Mouse (Mus musculus) heart, embryonic 10.5 days (tissue): ENCODE data around the gene Dpp6. TPM values are rescaled to one million over a fixed set of nuclear protein-coding genes. Genes with fewer than 3 reads are reported as not detected.

Source experiments
- DNase-seq: peaks from one replicate; pipeline ENCODE4 v3.0.0-alpha.2; 2017; ENCODE audit warnings: low spot score
- H3K27ac ChIP-seq: fragments of 300-500 bp; sonication (generic); 2 replicates; pipeline ENCODE4 v1.5.1; 2016; ENCODE audit warnings: mild to moderate bottlenecking
- H3K27me3 ChIP-seq: fragments of 300-500 bp; sonication (generic); 2 replicates; pipeline ENCODE4 v1.6.1; 2016; ENCODE audit warnings: mild to moderate bottlenecking; ENCODE audit not compliant: poor library complexity, insufficient read depth, severe bottlenecking
- H3K36me3 ChIP-seq: fragments of 300-500 bp; sonication (generic); 2 replicates; pipeline ENCODE4 v1.6.1; 2016; ENCODE audit warnings: mild to moderate bottlenecking, moderate library complexity
- H3K4me1 ChIP-seq: fragments of 300-500 bp; sonication (generic); 2 replicates; pipeline ENCODE4 v1.6.1; 2016; ENCODE audit warnings: mild to moderate bottlenecking
- H3K4me3 ChIP-seq: fragments of 300-500 bp; sonication (generic); 2 replicates; pipeline ENCODE4 v1.5.1; 2016; ENCODE audit warnings: mild to moderate bottlenecking, moderate library complexity
- H3K9me3 ChIP-seq: fragments of 300-500 bp; sonication (generic); 2 replicates; pipeline ENCODE4 v1.6.1; 2016; ENCODE audit warnings: mild to moderate bottlenecking, moderate library complexity
- WGBS: fragments of 180-500 bp; shearing (Covaris S2); methylation state at CpG from one replicate; pipeline ENCODE4 v1.1.7; 2016; 5-methylcytosine and 5-hydroxymethylcytosine counted together
- polyA plus RNA-seq: library from polyadenylated mRNA; unstranded; fragments of >200 nt; fragmentation: Nextera tagmentation; extraction: Ambion mirVana; gene quantifications from 2 replicates; pipeline ENCODE4 v1.2.1, GENCODE M21; 2016

Dpp6 gene
- polyA plus RNA-seq, 1 experiment from 2014 or later, result 0.92 TPM

GRCm38 (mm10) chr5:26908612-26909011 lies 91.6 kb downstream of the Dpp6 start:
- H3K4me1 ChIP-seq, result peaks cover 22% of the 10 kb centered on the region
- H3K9me3 ChIP-seq, result no peaks in the 10 kb centered on the region
- H3K4me3 ChIP-seq, result no peak overlapping the region
- no peaks in the 10 kb centered on the region; the same call in 1 of the 2 replicates for H3K27me3 ChIP-seq
- H3K27ac ChIP-seq, result no peak overlapping the region
- DNase-seq, result peak; percentile 67
- 52% methylated on average over 4 of the region's 4 CpGs for WGBS
- H3K36me3 ChIP-seq, result no peaks in the 10 kb centered on the region

DNA sequence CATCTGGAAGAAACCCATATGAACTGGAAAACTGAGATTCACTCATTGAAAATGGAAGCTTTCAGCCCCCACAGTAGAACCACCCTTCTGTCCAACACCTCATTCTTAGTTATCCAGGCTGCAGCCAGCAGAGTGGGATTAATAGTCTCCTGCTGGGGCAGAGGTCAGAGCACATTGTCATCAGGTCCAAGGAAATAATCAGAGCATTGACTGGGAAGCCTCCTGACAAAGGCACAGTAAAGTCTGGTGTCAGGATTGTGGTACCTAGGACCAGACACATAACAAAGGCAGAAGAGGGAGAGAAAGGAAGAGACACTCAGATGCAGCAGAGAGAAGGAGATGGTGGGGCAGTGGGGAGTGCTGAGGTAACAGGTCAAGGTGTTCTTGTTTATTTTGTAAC lies 93.3 kb downstream of the Dpp6 start:
- H3K27me3 ChIP-seq, result no peaks in the 10 kb centered on the region; the same call in 1 of the 2 replicates
- no peak overlapping the region for H3K4me3 ChIP-seq
- H3K4me1 ChIP-seq, result peaks cover 6% of the 10 kb centered on the region; the same call in 1 of the 2 replicates
- DNase-seq, result no peak
- no peaks in the 10 kb centered on the region for H3K36me3 ChIP-seq
- no peaks in the 10 kb centered on the region for H3K9me3 ChIP-seq
- no peak overlapping the region for H3K27ac ChIP-seq

DNA sequence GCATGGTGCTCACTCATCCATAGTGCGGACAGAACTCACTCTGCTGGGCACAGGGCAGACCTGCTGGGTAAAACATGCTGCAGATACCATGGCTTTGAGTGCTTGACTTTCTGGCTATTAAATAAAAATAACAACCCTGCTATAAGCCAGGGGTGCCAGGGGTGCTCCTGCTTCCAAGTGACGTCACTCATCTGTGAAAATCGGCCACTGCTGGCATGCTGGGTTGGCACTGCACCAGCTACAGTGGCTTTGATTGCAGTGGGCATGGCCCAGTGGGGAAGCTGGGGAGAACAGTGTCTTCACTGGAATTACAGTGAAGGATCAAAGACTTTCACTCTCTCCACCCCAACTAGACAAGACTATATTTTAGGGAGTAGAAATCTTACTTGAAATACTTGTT lies 95.0 kb downstream of the Dpp6 start:
- no peak for DNase-seq
- Histone ChIP-seq H3K27ac (no peak overlapping the region), H3K27me3 (no peaks in the 10 kb centered on the region), H3K4me3 (no peak overlapping the region), H3K36me3 (no peaks in the 10 kb centered on the region), H3K9me3 (no peaks in the 10 kb centered on the region), H3K4me1 (no peaks in the 10 kb centered on the region)
- 80% methylated on average over 3 of the region's 3 CpGs for WGBS

DNA sequence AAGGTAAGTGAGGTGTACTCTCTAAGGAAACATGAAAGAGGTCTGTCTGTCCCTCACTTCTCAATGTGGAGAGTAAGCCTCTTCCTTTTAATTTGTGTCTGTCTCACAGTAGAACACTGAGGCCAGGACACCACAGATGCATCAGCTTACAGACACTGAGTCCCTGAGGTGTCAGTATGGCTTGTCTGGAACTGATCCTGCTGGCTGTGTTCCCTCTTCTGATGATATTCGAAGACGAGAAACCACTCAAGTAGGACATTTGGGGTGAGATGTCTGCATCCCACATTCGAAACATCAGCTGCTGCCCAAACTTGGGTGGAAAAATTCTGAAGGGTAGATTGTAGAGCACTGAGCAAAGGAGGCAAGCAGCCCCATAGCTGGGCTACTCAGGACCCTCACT lies 101.8 kb downstream of the Dpp6 start:
- H3K27ac ChIP-seq, result no peak overlapping the region
- no peaks in the 10 kb centered on the region for H3K9me3 ChIP-seq
- DNase-seq, result no peak
- 79% methylated on average over 3 of the region's 3 CpGs for WGBS
- H3K36me3 ChIP-seq, result no peaks in the 10 kb centered on the region
- H3K4me3 ChIP-seq, result no peak overlapping the region
- H3K4me1 ChIP-seq, result no peaks in the 10 kb centered on the region
- H3K27me3 ChIP-seq, result no peaks in the 10 kb centered on the region

GRCm38 (mm10) chr5:26924552-26924951 lies 107.5 kb downstream of the Dpp6 start:
- WGBS, result 80% methylated on average over 5 of the region's 5 CpGs
- Histone ChIP-seq H3K9me3 (no peaks in the 10 kb centered on the region), H3K4me3 (no peak overlapping the region), H3K36me3 (no peaks in the 10 kb centered on the region), H3K27ac (no peak overlapping the region), H3K27me3 (no peaks in the 10 kb centered on the region), H3K4me1 (no peaks in the 10 kb centered on the region)
- no peak for DNase-seq

- no peak for DNase-seq
- Histone ChIP-seq H3K36me3 (no peaks in the 10 kb centered on the region), H3K4me3 (no peak overlapping the region), H3K27ac (no peak overlapping the region), H3K27me3 (no peaks in the 10 kb centered on the region; the same call in 1 of the 2 replicates), H3K4me1 (no peaks in the 10 kb centered on the region), H3K9me3 (no peaks in the 10 kb centered on the region)
- 45% methylated on average over 3 of the region's 3 CpGs for WGBS
Measured at GRCm38 (mm10) chr5:26932413-26933122, 115.6 kb downstream of the Dpp6 start.

GRCm38 (mm10) chr5:26934911-26935310 lies 117.9 kb downstream of the Dpp6 start:
- H3K27ac ChIP-seq, result no peak overlapping the region
- no peaks in the 10 kb centered on the region for H3K9me3 ChIP-seq
- DNase-seq, result no peak
- H3K27me3 ChIP-seq, result no peaks in the 10 kb centered on the region; the same call in 1 of the 2 replicates
- no peaks in the 10 kb centered on the region for H3K4me1 ChIP-seq
- H3K36me3 ChIP-seq, result no peaks in the 10 kb centered on the region
- whole genome bisulfite sequencing, result 73% methylated on average over 6 of the region's 6 CpGs
- no peak overlapping the region for H3K4me3 ChIP-seq

DNA sequence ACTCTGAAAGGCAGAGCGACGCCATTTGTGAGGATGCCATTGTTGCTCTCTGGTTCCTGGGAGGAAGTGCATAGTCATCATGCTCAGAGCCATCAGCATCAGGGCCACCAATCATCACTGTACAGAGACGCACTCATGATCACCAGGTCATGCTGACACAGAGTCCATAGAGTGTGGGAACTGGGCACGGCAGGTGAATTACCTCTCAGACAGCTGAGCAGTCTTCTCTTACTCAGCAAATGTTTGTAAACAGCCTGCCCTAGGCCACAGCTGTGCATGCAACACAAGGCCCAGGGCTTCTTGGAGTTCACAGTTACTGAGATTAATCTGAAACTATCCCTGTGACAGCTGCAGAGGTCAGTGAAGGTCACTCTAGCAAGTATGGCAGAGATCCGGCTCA lies 124.5 kb downstream of the Dpp6 start:
- no peaks in the 10 kb centered on the region for H3K9me3 ChIP-seq
- no peak for DNase-seq
- H3K36me3 ChIP-seq, result no peaks in the 10 kb centered on the region
- H3K27me3 ChIP-seq, result no peaks in the 10 kb centered on the region
- 0 out of 2 replicates have a peak, but pooled peaks cover 2% of the 10 kb centered on the region for H3K4me1 ChIP-seq
- H3K4me3 ChIP-seq, result no peak overlapping the region
- no peak overlapping the region for H3K27ac ChIP-seq
- WGBS, result 83% methylated on average over 5 of the region's 5 CpGs

DNA sequence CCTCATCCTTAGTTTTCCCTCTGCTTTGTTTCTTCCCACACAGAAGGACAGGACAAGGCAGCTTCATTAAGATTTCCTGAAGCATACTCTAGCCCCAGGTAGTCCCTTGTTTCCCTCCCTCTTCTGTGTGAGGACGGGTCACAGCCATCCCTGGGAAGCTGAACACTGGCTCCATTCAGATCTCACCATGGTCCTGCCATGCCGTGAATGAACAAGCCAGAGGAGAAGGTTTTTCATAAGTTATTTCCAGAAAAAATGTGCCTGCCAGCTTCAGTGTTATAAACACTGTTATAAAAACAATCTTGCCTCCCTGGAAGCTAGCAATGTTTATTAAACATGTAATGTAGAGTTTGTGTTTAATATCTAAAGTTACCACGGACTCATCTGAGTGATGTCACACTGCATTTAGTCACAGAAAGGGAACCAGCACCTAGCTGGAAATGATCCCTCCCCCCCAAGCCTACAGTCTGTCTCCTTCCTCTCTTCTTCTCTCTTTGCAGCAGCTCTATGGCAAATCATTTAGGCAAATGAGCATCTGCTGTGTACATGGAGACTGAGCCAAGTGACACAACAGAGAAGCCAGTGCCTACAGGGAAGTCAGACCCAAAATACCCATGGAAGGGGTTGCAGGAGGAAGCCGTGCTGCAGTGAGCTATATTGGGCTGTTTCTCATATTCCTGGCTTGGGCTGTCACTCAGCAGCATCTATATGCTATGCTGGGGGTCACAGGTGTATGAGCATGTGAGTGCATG lies 128.3 kb downstream of the Dpp6 start:
- H3K4me3 ChIP-seq, result no peak overlapping the region
- no peaks in the 10 kb centered on the region for H3K27me3 ChIP-seq
- H3K27ac ChIP-seq, result no peak overlapping the region
- H3K4me1 ChIP-seq, result 0 out of 2 replicates have a peak, but pooled peaks cover 2% of the 10 kb centered on the region
- H3K36me3 ChIP-seq, result no peaks in the 10 kb centered on the region
- no peaks in the 10 kb centered on the region for H3K9me3 ChIP-seq
- no peak for DNase-seq
- WGBS, result 71% methylated on average over 4 of the region's 4 CpGs

- Histone ChIP-seq H3K36me3 (no peaks in the 10 kb centered on the region), H3K27me3 (no peaks in the 10 kb centered on the region), H3K4me3 (no peak overlapping the region), H3K27ac (no peak overlapping the region), H3K9me3 (no peaks in the 10 kb centered on the region), H3K4me1 (no peaks in the 10 kb centered on the region)
- no peak for DNase-seq
- 69% methylated on average over 6 of the region's 6 CpGs for WGBS
Measured at GRCm38 (mm10) chr5:26969941-26970590, 153.1 kb downstream of the Dpp6 start.

DNA sequence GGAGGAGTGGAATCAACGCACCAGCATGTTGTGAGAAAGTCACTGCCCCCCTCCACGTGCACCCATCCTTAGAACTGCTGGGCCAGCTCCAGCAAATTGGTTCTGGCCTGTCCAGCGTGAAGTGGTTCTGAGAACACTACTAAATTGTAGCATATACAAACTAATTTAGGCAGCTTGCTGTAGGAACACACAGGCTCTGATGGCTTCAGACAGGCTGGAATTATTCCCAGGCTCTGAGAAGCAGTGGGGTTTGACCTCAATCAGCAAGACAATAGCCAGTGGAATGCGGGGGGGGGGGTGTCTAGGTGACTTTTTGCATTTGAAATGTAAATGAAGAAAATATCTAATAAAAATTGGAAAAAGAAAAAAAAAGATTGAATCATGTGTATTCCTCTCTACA lies 156.2 kb downstream of the Dpp6 start:
- WGBS, result 50% methylated on average over 4 of the region's 4 CpGs

GRCm38 (mm10) chr5:26979348-26979747 lies 162.3 kb downstream of the Dpp6 start:
- Histone ChIP-seq H3K36me3 (no peaks in the 10 kb centered on the region), H3K27me3 (no peaks in the 10 kb centered on the region), H3K4me3 (no peak overlapping the region), H3K4me1 (no peaks in the 10 kb centered on the region), H3K9me3 (no peaks in the 10 kb centered on the region), H3K27ac (no peak overlapping the region)
- no peak for DNase-seq
- WGBS, result 64% methylated on average over 1 of the region's 1 CpGs

More for the DNA sequence above, 156.2 kb downstream of the Dpp6 start:
- no peaks in the 10 kb centered on the region for H3K9me3 ChIP-seq
- no peaks in the 10 kb centered on the region for H3K4me1 ChIP-seq
- no peak overlapping the region for H3K27ac ChIP-seq
- H3K36me3 ChIP-seq, result no peaks in the 10 kb centered on the region
- no peak overlapping the region for H3K4me3 ChIP-seq
- no peaks in the 10 kb centered on the region for H3K27me3 ChIP-seq
- DNase-seq, result no peak

DNA sequence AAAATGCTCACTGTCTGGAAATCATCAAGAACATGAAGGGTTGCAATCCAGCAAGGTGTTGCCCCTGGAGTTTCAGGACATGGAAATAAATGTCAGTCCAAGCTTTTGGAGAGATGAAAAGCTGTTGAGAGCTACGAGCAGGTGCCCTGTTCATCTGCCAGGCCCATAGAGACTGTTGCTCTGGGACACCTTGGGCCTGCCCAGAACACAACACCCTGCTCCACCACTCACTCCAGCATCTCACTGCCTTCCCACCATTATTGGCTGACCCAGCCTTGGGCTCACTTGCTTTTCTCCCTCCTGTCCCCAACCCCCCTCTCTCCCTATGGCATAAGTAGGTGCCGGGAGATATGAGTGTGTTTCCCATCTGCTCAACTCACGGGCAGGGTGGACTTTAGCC lies 162.8 kb downstream of the Dpp6 start:
- Histone ChIP-seq H3K4me1 (no peaks in the 10 kb centered on the region), H3K36me3 (no peaks in the 10 kb centered on the region), H3K27me3 (no peaks in the 10 kb centered on the region), H3K27ac (no peak overlapping the region), H3K9me3 (no peaks in the 10 kb centered on the region), H3K4me3 (no peak overlapping the region)
- WGBS, result 66% methylated on average over 3 of the region's 3 CpGs
- no peak for DNase-seq
